Mouse (Mus musculus) erythroblast, embryonic 14.5 days (primary cell): Measurements from ENCODE around the gene Slc16a8. TPM values are rescaled to one million over a fixed set of nuclear protein-coding genes. Genes with fewer than 3 reads are reported as not detected.

Experiments used
- H3K27me3 ChIP-seq: 2 replicates; pipeline ENCODE4 v1.6.1; 2012; ENCODE audit warnings: inconsistent platforms; ENCODE audit not compliant: control insufficient read depth
- H3K36me3 ChIP-seq: 2 replicates; pipeline ENCODE4 v1.6.1; 2012; ENCODE audit warnings: mild to moderate bottlenecking, inconsistent platforms; ENCODE audit not compliant: control insufficient read depth
- H3K4me1 ChIP-seq: 2 replicates; pipeline ENCODE4 v1.6.1; 2012; ENCODE audit warnings: inconsistent platforms; ENCODE audit not compliant: control insufficient read depth
- H3K4me3 ChIP-seq: replicated peaks from 2 replicates; pipeline ENCODE3; 2012; ENCODE audit warnings: moderate library complexity, mild to moderate bottlenecking, inconsistent platforms
- H3K9me3 ChIP-seq: 2 replicates; pipeline ENCODE4 v1.6.1; 2012; ENCODE audit warnings: low read length, inconsistent platforms, mixed read lengths; ENCODE audit not compliant: control insufficient read depth
- GATA1 ChIP-seq: IDR thresholded peaks from 2 replicates; pipeline ENCODE4 v1.6.1; 2012; ENCODE audit warnings: low read length, inconsistent platforms, mixed read lengths
- TAL1 ChIP-seq: IDR thresholded peaks from 3 replicates; pipeline ENCODE4 v1.6.1; 2012; ENCODE audit warnings: low read length, inconsistent platforms, mixed read lengths
- polyA plus RNA-seq: library from polyadenylated mRNA; stranded (reverse); fragments of >175 nt; gene quantifications from 2 replicates; pipeline ENCODE4 v1.2.3, GENCODE M21; 2012

The Slc16a8 gene
- polyA plus RNA-seq, 1 experiment, result not detected

GRCm38 (mm10) chr15:79212750-79213446 lies 41.7 kb downstream of the Slc16a8 start:
- Histone ChIP-seq H3K27me3 (no peaks in the 10 kb centered on the region), H3K4me1 (peaks cover 2% of the 10 kb centered on the region; the same call in 1 of the 2 replicates), H3K36me3 (no peaks in the 10 kb centered on the region), H3K4me3 (no peak overlapping the region), H3K9me3 (no peaks in the 10 kb centered on the region)
- TF ChIP-seq TAL1, result no peak
- TF ChIP-seq GATA1, result no peak

- H3K4me1 ChIP-seq, result peaks cover 2% of the 10 kb centered on the region; the same call in 1 of the 2 replicates
- no peaks in the 10 kb centered on the region for H3K9me3 ChIP-seq
- H3K27me3 ChIP-seq, result no peaks in the 10 kb centered on the region
- TF ChIP-seq TAL1 (no peak), GATA1 (no peak)
- H3K36me3 ChIP-seq, result no peaks in the 10 kb centered on the region
- no peak overlapping the region for H3K4me3 ChIP-seq
These were observed 44.2 kb downstream of the Slc16a8 start for GRCm38 (mm10) chr15:79210357-79210756.

- no peaks in the 10 kb centered on the region for H3K27me3 ChIP-seq
- peak overlapping the region; percentile 43 for H3K4me3 ChIP-seq
- H3K36me3 ChIP-seq, result no peaks in the 10 kb centered on the region
- peaks cover 2% of the 10 kb centered on the region; the same call in 1 of the 2 replicates for H3K4me1 ChIP-seq
- no peak for TF ChIP-seq GATA1
- no peak for TF ChIP-seq TAL1
- H3K9me3 ChIP-seq, result no peaks in the 10 kb centered on the region
These were observed 45.7 kb downstream of the Slc16a8 start for GRCm38 (mm10) chr15:79208758-79209439.

GRCm38 (mm10) chr15:79208211-79208610 lies 46.4 kb downstream of the Slc16a8 start:
- Histone ChIP-seq H3K36me3 (no peaks in the 10 kb centered on the region), H3K9me3 (no peaks in the 10 kb centered on the region), H3K4me1 (peaks cover 2% of the 10 kb centered on the region; the same call in 1 of the 2 replicates), H3K27me3 (no peaks in the 10 kb centered on the region), H3K4me3 (no peak overlapping the region)
- TF ChIP-seq TAL1 (no peak), GATA1 (no peak)

GRCm38 (mm10) chr15:79202575-79202974 lies 52.0 kb downstream of the Slc16a8 start:
- TF ChIP-seq TAL1 (no peak), GATA1 (no peak)
- Histone ChIP-seq H3K27me3 (no peaks in the 10 kb centered on the region), H3K4me3 (no peak overlapping the region), H3K4me1 (no peaks in the 10 kb centered on the region), H3K9me3 (no peaks in the 10 kb centered on the region), H3K36me3 (no peaks in the 10 kb centered on the region)

- TF ChIP-seq TAL1, result no peak
- H3K27me3 ChIP-seq, result no peaks in the 10 kb centered on the region
- H3K4me1 ChIP-seq, result no peaks in the 10 kb centered on the region
These were observed 52.9 kb downstream of the Slc16a8 start for GRCm38 (mm10) chr15:79201491-79202150.

More at GRCm38 (mm10) chr15:79201491-79202150, 52.9 kb downstream of the Slc16a8 start:
- H3K36me3 ChIP-seq, result no peaks in the 10 kb centered on the region
- H3K4me3 ChIP-seq, result no peak overlapping the region
- no peaks in the 10 kb centered on the region for H3K9me3 ChIP-seq

Other genes starting within 250 kb of the Slc16a8 start
- 15.5 and 19.5 TPM in 2 replicates for gene H1f0, start 226.3 kb downstream of the Slc16a8 start, polyA plus RNA-seq
- 0.06 TPM in 1 of 2 replicates, not detected in the other for gene Galr3, start 212.9 kb downstream of the Slc16a8 start, polyA plus RNA-seq
- gene Ankrd54, start 191.9 kb downstream of the Slc16a8 start, polyA plus RNA-seq, result 13.6 and 25.2 TPM in 2 replicates
- gene Eif3l, start 179.6 kb downstream of the Slc16a8 start, polyA plus RNA-seq, result 1.8 and 3.6 TPM in 2 replicates
- gene Micall1, start 145.9 kb downstream of the Slc16a8 start, polyA plus RNA-seq, result 0.05 and 0.09 TPM in 2 replicates
- 13.8 and 15.3 TPM in 2 replicates for gene Polr2f, start 113.8 kb downstream of the Slc16a8 start, polyA plus RNA-seq
- not detected in 2 replicates for gene 1700088E04Rik, start 113.5 kb downstream of the Slc16a8 start, polyA plus RNA-seq
- not detected in 2 replicates for gene Sox10, start 89.5 kb downstream of the Slc16a8 start, polyA plus RNA-seq
- gene Pick1, start 25.6 kb downstream of the Slc16a8 start, polyA plus RNA-seq, result 0.76 and 0.91 TPM in 2 replicates
- gene Gm49486, start 25.4 kb downstream of the Slc16a8 start, polyA plus RNA-seq, result not detected in 2 replicates
- not detected in 2 replicates for gene Baiap2l2, start 30.8 kb upstream of the Slc16a8 start, polyA plus RNA-seq
- 2.6 and 2.7 TPM in 2 replicates for gene Pla2g6, start 73.6 kb upstream of the Slc16a8 start, polyA plus RNA-seq
- gene Maff, start 91.9 kb upstream of the Slc16a8 start, polyA plus RNA-seq, result 0.30 and 0.55 TPM in 2 replicates
- gene Tmem184b, start 148.8 kb upstream of the Slc16a8 start, polyA plus RNA-seq, result 0.44 and 0.51 TPM in 2 replicates
- gene Csnk1e, start 200.8 kb upstream of the Slc16a8 start, polyA plus RNA-seq, result 0.17 and 0.22 TPM in 2 replicates